Mouse (Mus musculus) G1E-ER4 (cell line): Measurements from ENCODE around the gene Fam71f2. TPM values are rescaled to one million over a fixed set of nuclear protein-coding genes. Genes with fewer than 3 reads are reported as not detected.

Experiments used
- GATA1 ChIP-seq: IDR thresholded peaks from one replicate; pipeline ENCODE4 v1.8.0; 2012; ENCODE audit warnings: low read length, inconsistent platforms
- polyA plus RNA-seq: library from polyadenylated mRNA; stranded (reverse); fragments of >175 nt; gene quantifications from 2 replicates; pipeline ENCODE4 v1.2.3, GENCODE M21; 2012

Fam71f2 gene
- 0.10 TPM in 1 of 2 replicates, not detected in the other for polyA plus RNA-seq

- TF ChIP-seq GATA1: no peak
Measured at GRCm38 (mm10) chr6:29279293-29279692, at the start of gene Fam71f2. Fam71f2 (plus strand) TSS chr6:29279593.

- no peak for TF ChIP-seq GATA1
Measured at GRCm38 (mm10) chr6:29230386-29230785, 49.0 kb upstream of the Fam71f2 start.

- TF ChIP-seq GATA1: no peak
Measured at GRCm38 (mm10) chr6:29231799-29232198, 47.6 kb upstream of the Fam71f2 start.

- TF ChIP-seq GATA1: no peak
Measured at GRCm38 (mm10) chr6:29232321-29232720, 47.1 kb upstream of the Fam71f2 start.

- no peak for TF ChIP-seq GATA1
Measured at GRCm38 (mm10) chr6:29233710-29234109, 45.7 kb upstream of the Fam71f2 start.

GRCm38 (mm10) chr6:29234272-29234671 lies 45.1 kb upstream of the Fam71f2 start:
- no peak for TF ChIP-seq GATA1

GRCm38 (mm10) chr6:29240806-29241205 lies 38.6 kb upstream of the Fam71f2 start:
- no peak for TF ChIP-seq GATA1

- TF ChIP-seq GATA1: no peak
Measured at GRCm38 (mm10) chr6:29241697-29242096, 37.7 kb upstream of the Fam71f2 start.

- no peak for TF ChIP-seq GATA1
Measured at GRCm38 (mm10) chr6:29242265-29242664, 37.1 kb upstream of the Fam71f2 start.

- TF ChIP-seq GATA1: no peak
Measured at GRCm38 (mm10) chr6:29245272-29246120, 33.9 kb upstream of the Fam71f2 start.

GRCm38 (mm10) chr6:29246183-29246582 lies 33.2 kb upstream of the Fam71f2 start:
- TF ChIP-seq GATA1: no peak

GRCm38 (mm10) chr6:29246585-29246984 lies 32.8 kb upstream of the Fam71f2 start:
- no peak for TF ChIP-seq GATA1

- no peak for TF ChIP-seq GATA1
Measured at GRCm38 (mm10) chr6:29247072-29247471, 32.3 kb upstream of the Fam71f2 start.

GRCm38 (mm10) chr6:29259418-29259817 lies 20.0 kb upstream of the Fam71f2 start:
- TF ChIP-seq GATA1: no peak

- no peak for TF ChIP-seq GATA1
Measured at GRCm38 (mm10) chr6:29261831-29262230, 17.6 kb upstream of the Fam71f2 start.

- no peak for TF ChIP-seq GATA1
Measured at GRCm38 (mm10) chr6:29263650-29264455, 15.5 kb upstream of the Fam71f2 start.
